Mouse (Mus musculus) stomach, postnatal 0 days (tissue): ENCODE data around the gene Crtc3. TPM values are rescaled to one million over a fixed set of nuclear protein-coding genes. Genes with fewer than 3 reads are reported as not detected.

Experiments used
- ATAC-seq: fragments of 200-750 bp; cut with Nextera tagmentation; 2 replicates; pipeline ENCODE4 v1.8.0; 2017; ENCODE audit not compliant: low FRiP score, low TSS enrichment
- DNase-seq: peaks from one replicate; pipeline ENCODE4 v3.0.0-alpha.2; 2016; ENCODE audit warnings: low spot score
- H3K27ac ChIP-seq: fragments of 300-500 bp; sonication (generic); replicated peaks from 2 replicates; pipeline ENCODE4 v1.5.1; 2014; ENCODE audit warnings: mild to moderate bottlenecking, control low read depth
- H3K27me3 ChIP-seq: fragments of 300-500 bp; sonication (generic); 2 replicates; pipeline ENCODE4 v1.6.1; 2014; ENCODE audit warnings: low read length; ENCODE audit not compliant: control insufficient read depth, insufficient read depth
- H3K36me3 ChIP-seq: fragments of 300-500 bp; sonication (generic); 2 replicates; pipeline ENCODE4 v1.6.1; 2014; ENCODE audit warnings: low read length, mixed read lengths; ENCODE audit not compliant: control insufficient read depth, insufficient read depth
- H3K4me1 ChIP-seq: fragments of 300-500 bp; sonication (generic); replicated peaks from 2 replicates; pipeline ENCODE4 v1.6.1; 2014; ENCODE audit warnings: antibody characterized with exemption; ENCODE audit not compliant: control insufficient read depth, insufficient read depth
- H3K4me2 ChIP-seq: fragments of 300-500 bp; sonication (generic); replicated peaks from 2 replicates; pipeline ENCODE4 v1.6.1; 2014; ENCODE audit warnings: low read depth, mild to moderate bottlenecking, control low read depth, moderate library complexity
- H3K4me3 ChIP-seq: fragments of 300-500 bp; sonication (generic); 2 replicates; pipeline ENCODE4 v1.5.1; 2014; ENCODE audit warnings: low read depth, low read length, control low read depth
- H3K9ac ChIP-seq: fragments of 300-500 bp; sonication (generic); 2 replicates; pipeline ENCODE4 v1.6.1; 2014; ENCODE audit warnings: mild to moderate bottlenecking, low read length, control low read depth, mixed read lengths
- H3K9me3 ChIP-seq: fragments of 300-500 bp; sonication (generic); 2 replicates; pipeline ENCODE4 v1.6.1; 2016; ENCODE audit warnings: low read length; ENCODE audit not compliant: control insufficient read depth
- CTCF ChIP-seq: IDR thresholded peaks from 2 replicates; pipeline ENCODE4 v1.5.1; 2016; ENCODE audit warnings: antibody characterized with exemption, low read depth, mild to moderate bottlenecking, moderate library complexity
- EP300 ChIP-seq: optimal IDR thresholded peaks from 2 replicates; pipeline ENCODE3; 2016; ENCODE audit warnings: antibody characterized with exemption
- WGBS: fragments of 180-500 bp; shearing (Covaris S2); extraction: QIAGEN DNeasy Blood & Tissue Kit; methylation state at CpG from one replicate; pipeline ENCODE4 v1.1.7; 2014; 5-methylcytosine and 5-hydroxymethylcytosine counted together
- polyA plus RNA-seq: library from polyadenylated mRNA; unstranded; fragments of >200 nt; fragmentation: Nextera tagmentation; extraction: Ambion mirVana; gene quantifications from 2 replicates; pipeline ENCODE4 v1.2.1, GENCODE M21; 2015

Crtc3 gene
- polyA plus RNA-seq, 1 experiment from 2014 or later = 8.8 TPM

DNA sequence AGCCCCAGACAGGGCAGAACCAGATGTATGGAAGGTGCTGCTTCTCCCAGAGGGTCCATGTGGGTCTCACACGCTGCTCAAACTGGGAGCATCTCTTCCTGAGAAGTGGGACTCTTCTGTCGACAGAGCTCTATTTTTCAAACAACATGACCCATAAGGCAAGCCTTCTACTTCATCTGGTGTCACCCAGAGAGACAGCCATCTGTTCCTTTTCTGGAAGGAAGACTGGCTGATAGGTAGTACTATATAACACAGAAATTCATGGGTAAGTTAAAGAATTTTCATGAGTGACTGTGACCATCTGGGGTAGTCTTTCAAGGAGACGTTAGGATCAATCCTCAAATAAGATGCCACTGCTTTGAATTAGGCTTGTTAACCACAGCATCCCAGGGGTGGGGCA is 115.6 kb downstream of the Crtc3 start:
- DNase-seq = no peak
- no peak for ATAC-seq
- Histone ChIP-seq H3K36me3 (no peaks in the 10 kb centered on the region), H3K27ac (no peak overlapping the region), H3K27me3 (no peaks in the 10 kb centered on the region), H3K4me1 (no peaks in the 10 kb centered on the region), H3K9me3 (no peaks in the 10 kb centered on the region), H3K4me2 (no peak overlapping the region), H3K4me3 (no peak overlapping the region), H3K9ac (no peak overlapping the region)
- 49% methylated on average over 3 of the region's 3 CpGs for WGBS
- TF ChIP-seq CTCF (no peak), EP300 (no peak)

DNA sequence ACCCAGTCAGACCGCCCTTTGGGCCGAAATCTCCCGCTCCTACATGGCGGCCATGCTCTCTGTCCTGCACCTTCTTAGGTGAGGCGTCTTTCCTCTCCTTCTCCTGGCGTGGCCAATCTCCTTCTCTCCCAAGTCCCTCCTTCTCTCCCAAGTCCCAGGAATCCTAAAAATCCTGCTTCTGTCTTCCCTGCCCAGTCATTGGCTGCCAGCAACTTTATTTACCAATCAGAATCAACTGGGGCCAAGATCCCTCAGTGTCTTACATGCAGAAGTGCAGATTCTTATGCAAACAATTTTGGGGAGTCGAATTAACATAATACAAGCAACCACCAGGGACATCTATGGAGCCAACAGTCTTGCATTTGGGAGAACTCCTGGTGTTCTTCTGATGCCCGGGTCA is 120.7 kb downstream of the Crtc3 start:
- Histone ChIP-seq H3K9me3 (no peaks in the 10 kb centered on the region), H3K4me3 (no peak overlapping the region), H3K27ac (no peak overlapping the region), H3K27me3 (no peaks in the 10 kb centered on the region), H3K4me2 (no peak overlapping the region), H3K9ac (no peak overlapping the region), H3K36me3 (no peaks in the 10 kb centered on the region), H3K4me1 (no peaks in the 10 kb centered on the region)
- 90% methylated on average over 8 of the region's 8 CpGs for WGBS
- TF ChIP-seq EP300 (no peak), CTCF (no peak)
- DNase-seq = no peak
- no peak for ATAC-seq

DNA sequence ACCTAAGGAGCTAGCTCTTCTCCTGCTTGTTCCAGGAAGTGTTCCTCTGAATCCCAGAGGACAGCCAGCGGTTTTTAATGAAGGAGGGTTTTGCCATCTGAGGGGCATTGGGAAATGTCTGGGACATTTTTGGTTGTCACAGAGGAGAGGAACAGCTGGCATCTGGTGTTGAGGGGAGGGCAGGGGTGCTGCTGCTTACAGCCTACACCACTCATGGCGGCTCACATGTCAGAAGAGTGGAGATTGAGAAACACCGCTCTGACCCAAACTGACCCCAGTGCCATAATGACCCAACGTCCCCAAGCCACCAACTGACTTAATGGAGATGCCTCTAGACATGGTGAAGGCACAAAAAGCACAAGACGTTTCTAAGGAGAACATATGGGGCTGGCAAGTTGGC is 126.7 kb downstream of the Crtc3 start:
- H3K4me1 ChIP-seq = no peaks in the 10 kb centered on the region
- no peak overlapping the region for H3K4me2 ChIP-seq
- no peaks in the 10 kb centered on the region for H3K27me3 ChIP-seq
- H3K36me3 ChIP-seq = no peaks in the 10 kb centered on the region
- H3K9ac ChIP-seq = no peak overlapping the region
- WGBS = 73% methylated on average over 5 of the region's 5 CpGs
- TF ChIP-seq CTCF (no peak), EP300 (no peak)
- no peak overlapping the region for H3K27ac ChIP-seq
- no peaks in the 10 kb centered on the region for H3K9me3 ChIP-seq
- H3K4me3 ChIP-seq = no peak overlapping the region
- DNase-seq (no peak), ATAC-seq (no peak)

DNA sequence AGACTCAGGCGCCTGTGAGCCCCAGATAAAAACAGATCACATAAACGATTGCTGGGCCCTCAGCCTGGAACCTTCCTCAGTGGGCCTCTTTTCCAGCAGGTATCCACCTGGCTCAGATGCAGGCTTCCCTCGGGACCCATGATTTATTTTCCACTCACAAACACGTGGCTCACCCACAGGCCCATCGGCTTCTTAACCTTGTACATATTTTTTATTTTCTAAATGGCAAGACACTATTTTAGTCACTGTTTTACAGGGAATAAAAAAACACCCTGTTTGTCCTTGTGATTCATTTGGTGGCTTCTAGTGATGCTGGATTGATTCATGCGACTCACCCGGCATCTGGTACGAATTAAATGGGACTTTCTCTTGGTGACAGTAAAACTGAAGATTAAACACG is 127.4 kb downstream of the Crtc3 start:
- no peak overlapping the region for H3K27ac ChIP-seq
- no peak overlapping the region for H3K4me2 ChIP-seq
- no peaks in the 10 kb centered on the region for H3K27me3 ChIP-seq
- no peaks in the 10 kb centered on the region for H3K9me3 ChIP-seq
- H3K4me3 ChIP-seq = no peak overlapping the region
- no peaks in the 10 kb centered on the region for H3K4me1 ChIP-seq
- no peak for TF ChIP-seq EP300
- no peak for TF ChIP-seq CTCF
- DNase-seq (no peak), ATAC-seq (no peak)
- H3K36me3 ChIP-seq = no peaks in the 10 kb centered on the region
- no peak overlapping the region for H3K9ac ChIP-seq
- 72% methylated on average over 9 of the region's 9 CpGs for WGBS

DNA sequence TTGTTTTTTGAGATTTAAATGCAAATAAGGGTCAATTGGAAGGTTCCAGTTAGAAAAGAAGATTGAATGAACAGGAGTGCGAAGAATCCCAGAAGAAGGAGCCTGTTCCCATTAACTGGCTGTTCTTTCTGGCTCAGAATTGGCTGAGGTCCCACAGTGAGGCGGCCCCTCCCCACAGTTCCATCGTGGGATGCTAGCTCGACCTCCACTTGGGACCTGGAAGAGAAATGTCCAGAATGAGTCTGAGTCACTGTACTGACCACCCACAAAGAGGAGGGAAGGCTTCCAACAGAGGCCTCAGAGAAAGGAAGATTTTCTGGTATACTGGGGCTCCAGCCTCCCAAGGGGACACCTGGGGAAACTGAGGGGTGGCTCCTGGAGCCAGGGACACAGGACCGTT is 130.1 kb downstream of the Crtc3 start:
- H3K27me3 ChIP-seq = no peaks in the 10 kb centered on the region
- no peaks in the 10 kb centered on the region for H3K4me1 ChIP-seq
- no peak overlapping the region for H3K4me2 ChIP-seq
- H3K4me3 ChIP-seq = no peak overlapping the region
- DNase-seq = no peak
- no peaks in the 10 kb centered on the region for H3K9me3 ChIP-seq
- H3K27ac ChIP-seq = no peak overlapping the region
- H3K9ac ChIP-seq = no peak overlapping the region
- H3K36me3 ChIP-seq = no peaks in the 10 kb centered on the region
- no peak for ATAC-seq
- TF ChIP-seq EP300 (no peak), CTCF (no peak)
- 40% methylated on average over 5 of the region's 5 CpGs for WGBS

DNA sequence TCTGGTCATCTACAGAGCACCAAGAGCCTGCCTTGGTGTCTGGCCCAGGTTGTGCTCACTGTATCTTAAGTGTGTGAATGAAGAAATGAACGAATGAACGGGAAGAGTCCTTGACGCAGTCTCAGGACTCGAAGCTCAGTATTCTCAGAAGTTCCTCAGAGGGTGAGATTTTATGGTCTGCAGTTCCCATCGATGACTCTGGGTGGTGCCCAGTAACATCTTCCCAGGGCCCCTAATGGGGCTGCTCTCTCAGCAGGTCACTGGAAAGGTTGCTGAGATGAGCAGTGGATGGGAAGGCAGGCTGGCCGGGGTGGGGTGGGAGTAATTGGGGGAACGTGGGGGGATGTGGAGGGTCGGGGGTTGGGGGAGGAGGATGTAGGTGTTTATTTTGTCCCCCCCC is 130.6 kb downstream of the Crtc3 start:
- DNase-seq (no peak), ATAC-seq (no peak)

More for the DNA sequence above, 130.6 kb downstream of the Crtc3 start:
- no peaks in the 10 kb centered on the region for H3K36me3 ChIP-seq
- WGBS = 53% methylated on average over 8 of the region's 8 CpGs
- no peak for TF ChIP-seq EP300
- TF ChIP-seq CTCF = peak; percentile 53
- no peak overlapping the region for H3K9ac ChIP-seq
- H3K4me1 ChIP-seq = no peaks in the 10 kb centered on the region
- no peaks in the 10 kb centered on the region for H3K9me3 ChIP-seq
- H3K4me2 ChIP-seq = no peak overlapping the region
- H3K27ac ChIP-seq = no peak overlapping the region
- H3K27me3 ChIP-seq = no peaks in the 10 kb centered on the region
- H3K4me3 ChIP-seq = no peak overlapping the region
